Mouse (Mus musculus): Measurements from ENCODE around the gene Gimap7. TPM values are rescaled to one million over a fixed set of nuclear protein-coding genes. Genes with fewer than 3 reads are reported as not detected.

Gimap7 gene
- polyA plus RNA-seq (2012; rRNA removed; ENCODE audit: low replicate concordance), result 2.8 and 3.2 TPM in 2 replicates

DNA sequence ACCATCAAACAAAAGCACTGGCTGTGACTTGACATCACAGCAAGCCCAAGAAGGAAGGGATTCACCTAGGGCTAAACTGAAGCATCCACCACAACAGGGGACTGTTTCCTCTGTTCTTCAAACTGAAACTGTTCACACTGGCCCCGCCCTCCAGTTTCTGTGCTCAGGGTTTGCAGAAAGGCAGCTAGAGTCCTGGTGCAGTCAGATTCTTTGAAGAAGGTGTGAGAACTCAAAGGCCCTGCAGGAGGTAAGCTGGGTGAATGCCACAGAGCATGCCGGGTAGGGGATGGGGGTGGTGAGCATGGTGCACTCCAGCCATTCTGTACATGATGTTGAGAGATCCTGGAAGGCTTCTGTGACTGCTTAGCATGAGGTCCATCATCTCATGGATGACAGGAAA lies at the start of gene Gimap7, which contains the start of gene Gm28053:
TSS of gene Gimap7 (plus strand) at position 167 of the 400 bp plus-strand sequence.
TSS of gene Gm28053 (plus strand) at position 153 of the 400 bp plus-strand sequence.

DNA sequence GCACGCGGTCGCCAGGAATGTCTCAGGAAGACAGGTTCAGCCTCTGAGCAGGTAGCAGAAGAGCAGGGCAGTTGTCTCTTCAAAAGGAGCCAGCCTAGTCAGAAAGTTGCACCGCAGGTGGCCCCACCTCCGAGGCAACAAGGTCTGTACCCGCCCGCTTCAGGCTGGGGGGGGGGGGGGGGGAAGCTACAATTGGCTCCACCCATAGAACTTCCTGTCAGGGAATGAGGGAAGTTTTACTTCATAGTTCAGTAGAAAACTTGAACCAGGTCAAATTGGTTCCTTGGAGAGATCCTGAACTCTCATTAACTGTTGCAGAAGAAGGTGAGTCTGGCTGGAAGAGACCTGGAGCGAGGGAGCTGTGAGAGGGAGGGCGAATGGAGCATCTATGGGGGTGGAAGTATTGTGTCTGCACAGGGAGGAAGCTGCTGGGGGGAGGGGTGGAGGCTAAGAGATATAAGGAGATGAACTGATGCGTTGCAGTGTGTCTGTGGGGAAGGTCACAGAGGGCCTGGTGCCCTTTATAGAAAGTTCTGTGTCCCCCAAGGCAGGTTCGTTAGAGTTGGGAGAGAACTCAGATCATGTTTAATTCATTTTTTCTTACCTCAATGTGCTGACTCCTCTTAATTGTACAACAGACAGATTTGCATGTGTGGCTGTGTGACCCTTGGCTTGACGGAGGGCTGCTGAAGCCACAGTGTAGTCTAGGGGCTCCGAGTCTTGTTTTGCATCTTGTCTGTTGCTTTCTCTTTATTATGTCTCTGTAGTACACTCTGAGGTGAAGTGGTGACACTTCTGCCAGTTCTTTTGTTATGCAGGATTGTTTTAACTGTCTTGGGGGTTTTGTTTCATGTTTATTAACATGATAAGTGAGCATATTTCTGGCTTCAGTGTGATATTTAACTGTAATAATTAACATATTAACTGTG lies 42.2 kb upstream of the Gimap7 start, which contains the start of gene Gimap9:
TSS of gene Gimap9 (plus strand) at position 199 of the 929 bp plus-strand sequence.

DNA sequence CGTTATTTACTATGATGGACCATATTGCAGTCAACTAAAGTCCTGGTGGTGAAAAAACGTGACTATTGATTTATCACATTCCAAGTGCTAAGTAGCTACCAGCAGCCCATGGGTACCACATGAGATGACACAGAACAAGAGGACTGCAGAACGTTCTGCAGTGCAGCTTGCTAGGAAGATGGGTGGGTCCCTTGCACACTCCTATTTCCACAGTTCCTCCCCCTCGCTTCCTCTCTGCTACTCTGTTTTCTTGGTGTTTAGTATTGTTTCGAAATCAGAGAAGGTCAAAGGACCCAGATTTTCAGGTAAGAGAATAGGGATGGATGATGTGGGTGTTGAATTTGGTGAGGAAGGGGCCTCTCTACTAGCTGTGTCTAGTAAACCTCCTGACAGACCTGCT lies 34.1 kb upstream of the Gimap7 start, which contains the start of gene Gimap4:
TSS of gene Gimap4 (plus strand) at position 231 of the 400 bp plus-strand sequence.

DNA sequence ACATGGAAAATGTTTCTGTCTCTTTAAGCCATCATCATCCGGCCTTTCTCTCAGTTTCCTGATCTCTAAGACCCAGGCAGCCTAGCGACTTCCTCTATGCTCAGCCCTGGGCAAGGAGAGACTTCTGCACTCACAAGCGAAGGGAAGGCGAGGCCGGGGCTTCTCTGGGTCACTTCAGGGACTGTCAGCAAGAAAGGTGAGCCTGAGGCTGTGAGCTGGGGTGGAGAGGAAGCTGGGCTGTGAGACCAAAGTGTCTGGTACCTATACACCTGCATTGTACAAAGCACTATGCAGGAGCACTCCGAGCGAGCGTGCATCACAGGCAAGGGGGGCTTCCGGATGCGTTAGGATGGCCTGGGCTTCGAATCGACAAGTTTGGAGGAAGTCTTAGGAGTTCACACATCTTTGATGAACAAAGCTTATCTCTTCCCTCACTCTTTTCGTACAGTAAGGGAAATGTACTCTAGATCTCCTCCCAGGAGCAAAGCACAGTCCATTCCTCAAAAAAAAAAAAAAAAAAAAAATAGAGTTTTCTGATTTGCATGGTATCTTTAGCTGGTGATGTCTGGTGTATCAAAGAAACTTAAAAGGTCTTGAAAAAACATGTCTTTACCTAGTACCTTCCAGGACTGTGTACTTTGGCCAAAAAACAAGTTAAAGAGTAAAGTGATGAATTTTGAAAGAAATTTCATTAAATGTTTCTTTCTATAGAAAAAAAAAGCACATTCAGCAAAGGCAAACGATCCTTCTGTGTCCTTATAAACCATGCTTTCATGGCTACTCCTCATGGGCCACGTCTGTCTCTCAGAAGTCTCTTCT lies 20.7 kb downstream of the Gimap7 start, which contains the start of gene Gimap1:
TSS of gene Gimap1 (plus strand) at position 94 of the 819 bp plus-strand sequence.

DNA sequence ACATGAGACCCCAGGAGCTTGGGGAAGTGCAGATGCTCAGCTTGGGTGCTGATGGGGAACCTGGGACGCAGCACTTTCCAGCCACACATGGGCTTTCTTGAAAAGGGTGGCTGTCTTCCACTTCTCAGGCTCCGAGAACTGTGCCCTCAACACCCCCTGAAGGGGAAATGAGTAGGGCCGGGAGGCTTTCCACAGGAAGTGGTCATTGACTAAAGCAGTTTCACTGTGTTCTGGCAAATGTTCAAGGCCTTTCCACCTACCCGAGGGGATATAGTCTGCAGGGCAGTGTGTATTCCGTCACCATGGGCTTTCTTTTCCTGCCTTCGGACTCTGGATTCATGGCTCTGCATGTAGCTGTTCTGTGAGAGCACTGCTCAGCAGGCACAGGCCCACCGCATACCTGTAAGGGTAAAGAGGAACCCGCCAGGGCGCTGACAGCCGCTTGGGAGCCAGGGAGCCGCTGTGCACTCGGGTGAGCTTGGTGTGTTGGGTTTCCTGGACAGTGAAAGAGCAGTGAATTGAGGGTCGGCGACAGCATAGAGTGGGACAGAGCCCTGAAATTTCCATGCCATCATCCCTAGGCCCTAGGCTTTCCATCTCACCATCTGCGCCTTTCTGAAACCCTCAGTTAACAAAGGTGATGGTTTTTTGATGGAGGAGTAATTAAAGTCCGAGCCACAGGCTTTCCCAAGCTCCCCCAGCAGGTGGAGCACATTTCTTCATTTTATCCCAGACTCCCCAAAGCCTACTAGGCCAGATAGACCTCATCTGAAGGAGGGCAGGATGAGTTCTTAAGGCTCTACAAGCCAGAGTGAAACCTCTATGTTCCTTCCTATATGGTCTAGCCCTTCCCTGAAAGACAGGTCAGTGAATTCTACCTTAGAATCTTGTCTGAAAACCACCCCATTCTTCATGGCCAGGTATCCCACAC lies 27.8 kb downstream of the Gimap7 start, which contains the start of gene Gimap5:
TSS of gene Gimap5 (plus strand) at position 239 of the 931 bp plus-strand sequence.

DNA sequence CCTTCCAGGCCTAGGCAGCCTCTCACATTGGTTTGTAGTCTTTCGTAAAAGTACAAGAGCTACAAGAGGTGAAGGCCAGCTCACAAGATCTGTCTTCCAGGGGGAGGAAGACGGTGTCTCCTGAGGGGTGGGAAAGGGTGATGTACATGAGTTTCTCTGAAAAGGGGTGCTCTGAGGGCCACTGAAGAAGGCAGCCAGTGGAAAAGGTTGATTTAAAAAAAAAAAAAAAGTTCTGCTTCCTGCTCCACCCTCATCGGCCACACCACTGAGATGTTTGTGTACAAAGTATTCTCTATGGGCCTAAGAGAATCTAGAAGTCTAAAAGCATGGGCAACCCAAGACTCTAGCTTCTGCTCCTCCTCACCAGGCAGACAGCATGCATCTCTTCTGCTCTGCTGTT lies 52.3 kb downstream of the Gimap7 start, which contains the start of gene Gimap3:
TSS of gene Gimap3 (minus strand) at position 156 of the 400 bp plus-strand sequence.

Other genes with a start within 250 kb of the Gimap7 start
- 14.1 and 44.0 TPM in 2 replicates for gene Atp6v0e2, start 181.0 kb upstream of the Gimap7 start, polyA plus RNA-seq (2012; rRNA removed; ENCODE audit: low replicate concordance)
- 28.4 and 37.2 TPM in 2 replicates for gene Lrrc61, start 163.8 kb upstream of the Gimap7 start, polyA plus RNA-seq (2012; rRNA removed; ENCODE audit: low replicate concordance)
- 141 and 205 TPM in 2 replicates for gene Rarres2, start 145.8 kb upstream of the Gimap7 start, polyA plus RNA-seq (2012; rRNA removed; ENCODE audit: low replicate concordance)
- gene Gm45021, start 129.0 kb upstream of the Gimap7 start, polyA plus RNA-seq (2012; rRNA removed; ENCODE audit: low replicate concordance), result not detected in 2 replicates
- 44.0 and 69.3 TPM in 2 replicates for gene Repin1, start 124.7 kb upstream of the Gimap7 start, polyA plus RNA-seq (2012; rRNA removed; ENCODE audit: low replicate concordance)
- not detected in 2 replicates for gene Gm44965, start 124.7 kb upstream of the Gimap7 start, polyA plus RNA-seq (2012; rRNA removed; ENCODE audit: low replicate concordance)
- 5.5 and 9.2 TPM in 2 replicates for gene Zfp775, start 116.6 kb upstream of the Gimap7 start, polyA plus RNA-seq (2012; rRNA removed; ENCODE audit: low replicate concordance)
- 2.3 and 2.6 TPM in 2 replicates for gene AI854703, start 91.9 kb upstream of the Gimap7 start, polyA plus RNA-seq (2012; rRNA removed; ENCODE audit: low replicate concordance)
- gene Gimap8, start 71.4 kb upstream of the Gimap7 start, polyA plus RNA-seq (2012; rRNA removed; ENCODE audit: low replicate concordance), result 9.5 and 11.9 TPM in 2 replicates
- 4.7 and 7.4 TPM in 2 replicates for gene Gimap9, start 42.5 kb upstream of the Gimap7 start, polyA plus RNA-seq (2012; rRNA removed; ENCODE audit: low replicate concordance)
- gene Gimap4, start 34.1 kb upstream of the Gimap7 start, polyA plus RNA-seq (2012; rRNA removed; ENCODE audit: low replicate concordance), result 45.9 and 83.2 TPM in 2 replicates
- gene Gimap6, start 10.4 kb upstream of the Gimap7 start, polyA plus RNA-seq (2012; rRNA removed; ENCODE audit: low replicate concordance), result 23.4 and 35.8 TPM in 2 replicates
- gene Gm28053, start within 50 bp of the Gimap7 start, polyA plus RNA-seq (2012; rRNA removed; ENCODE audit: low replicate concordance), result 0.29 TPM in 1 of 2 replicates, not detected in the other
- gene Gimap1, start 20.4 kb downstream of the Gimap7 start, polyA plus RNA-seq (2012; rRNA removed; ENCODE audit: low replicate concordance), result 14.8 and 53.3 TPM in 2 replicates
- 27.6 and 43.3 TPM in 2 replicates for gene Gimap5, start 27.6 kb downstream of the Gimap7 start, polyA plus RNA-seq (2012; rRNA removed; ENCODE audit: low replicate concordance)
- 61.7 and 68.3 TPM in 2 replicates for gene Gimap3, start 52.2 kb downstream of the Gimap7 start, polyA plus RNA-seq (2012; rRNA removed; ENCODE audit: low replicate concordance)
- 117 and 142 TPM in 2 replicates for gene Tmem176a, start 122.3 kb downstream of the Gimap7 start, polyA plus RNA-seq (2012; rRNA removed; ENCODE audit: low replicate concordance)
- gene Tmem176b, start 122.9 kb downstream of the Gimap7 start, polyA plus RNA-seq (2012; rRNA removed; ENCODE audit: low replicate concordance), result 317 and 511 TPM in 2 replicates
- 14.6 and 18.5 TPM in 2 replicates for gene Aoc1, start 154.3 kb downstream of the Gimap7 start, polyA plus RNA-seq (2012; rRNA removed; ENCODE audit: low replicate concordance)
- 0.06 and 0.08 TPM in 2 replicates for gene 1600015I10Rik, start 211.3 kb downstream of the Gimap7 start, polyA plus RNA-seq (2012; rRNA removed; ENCODE audit: low replicate concordance)

All from mammary gland, adult 2 months (tissue).